ENCODE assay signal across 17 mouse cellular contexts in genomic region chr12:83947260-83947811, GRCm38 (mm10). TPM values are rescaled to one million over a fixed set of nuclear protein-coding genes. Genes with fewer than 3 reads are reported as not detected.
DNase-seq lines count a peak whose midpoint lies in the region; ATAC-seq and TF ChIP-seq lines count a peak whose summit lies in the region.
"Had no signal": no experiment of that assay in that cellular context is flagged by ENCODE, and none has a peak within 500 bp of the region (broad histone marks: within the 10 kb centered on the region; RNA-seq: fewer than 3 reads in every experiment).

No protein-coding gene starts in this region.

- no peak overlapping the region for H3K9ac ChIP-seq in heart, embryonic 13.5 days
- H3K9ac ChIP-seq in lung, embryonic 16.5 days (ENCODE audit: low read length) = no peak overlapping the region
- no peak overlapping the region for H3K9ac ChIP-seq in midbrain, postnatal 0 days (replicated peaks; ENCODE audit: low read length, poor library complexity, severe bottlenecking)
- H3K9ac ChIP-seq: embryonic facial prominence, embryonic 13.5 days; hindbrain, embryonic 12.5 days; midbrain, embryonic 13.5 days; neural tube, embryonic 13.5 days had no signal

- no peak for ATAC-seq in heart, embryonic 13.5 days (ENCODE audit: extremely low read depth, insufficient number of reproducible peaks, low FRiP score, low TSS enrichment)
- ATAC-seq in lung, embryonic 16.5 days (ENCODE audit: low read depth) = peak; percentile 24; the same call in 1 of the 2 replicates
- no peak for ATAC-seq in midbrain, postnatal 0 days (ENCODE audit: low FRiP score)
- ATAC-seq: CD4-positive, CD25-positive, alpha-beta regulatory T cell, adult 4 months; midbrain, embryonic 13.5 days had no signal

- peak; percentile 56 for DNase-seq in kidney, adult 9 months
- DNase-seq in kidney, postnatal 10 days = no peak
- no peak for DNase-seq in neural tube, embryonic 10.5 days (ENCODE audit: extremely low spot score, low spot score)
- DNase-seq in midbrain, postnatal 0 days (ENCODE audit: low spot score) = no peak
- no peak for DNase-seq in natural killer cell, adult 2 months (ENCODE audit: low spot score in 2 of 2)
- DNase-seq: cerebellum, postnatal 25 days; gastrocnemius, postnatal 25 days; spleen, adult 18-20 months had no signal

- no peak overlapping the region for H3K4me2 ChIP-seq in heart, embryonic 13.5 days
- H3K4me2 ChIP-seq in lung, embryonic 16.5 days (ENCODE audit: low read depth, low read length) = no peak overlapping the region
- H3K4me2 ChIP-seq in midbrain, postnatal 0 days (ENCODE audit: low read depth, low read length, poor library complexity, severe bottlenecking) = no peak overlapping the region
- H3K4me2 ChIP-seq: embryonic facial prominence, embryonic 13.5 days; hindbrain, embryonic 12.5 days; midbrain, embryonic 13.5 days; neural tube, embryonic 13.5 days had no signal

- H3K36me3 ChIP-seq in heart, embryonic 13.5 days = peaks cover 5% of the 10 kb centered on the region
- H3K36me3 ChIP-seq in lung, embryonic 16.5 days (ENCODE audit: control insufficient read depth, insufficient read depth, low read length) = no peaks in the 10 kb centered on the region
- H3K36me3 ChIP-seq in midbrain, postnatal 0 days (ENCODE audit: insufficient read depth, low read length) = no peaks in the 10 kb centered on the region

- TF ChIP-seq CTCF in bone marrow, adult 2 months (IDR thresholded peaks at IDR 0.05; ENCODE audit: control insufficient read depth, insufficient read depth, low read length) = no peak
- TF ChIP-seq CTCF in midbrain, postnatal 0 days (IDR thresholded peaks at IDR 0.05) = no peak

- no peak overlapping the region for H3K4me3 ChIP-seq in bone marrow, adult 2 months (replicated peaks; ENCODE audit: control insufficient read depth, low read depth, low read length)
- H3K4me3 ChIP-seq in heart, embryonic 13.5 days = no peak overlapping the region
- H3K4me3 ChIP-seq in lung, embryonic 16.5 days (ENCODE audit: low read length) = no peak overlapping the region
- no peak overlapping the region for H3K4me3 ChIP-seq in midbrain, postnatal 0 days (ENCODE audit: low read depth, low read length)
- H3K4me3 ChIP-seq: embryonic facial prominence, embryonic 13.5 days; hindbrain, embryonic 12.5 days; midbrain, embryonic 13.5 days; neural tube, embryonic 13.5 days had no signal

- no peaks in the 10 kb centered on the region for H3K9me3 ChIP-seq in heart, embryonic 13.5 days
- H3K9me3 ChIP-seq in lung, embryonic 16.5 days (ENCODE audit: control insufficient read depth, low read length) = 0 out of 2 replicates have a peak, but pooled peaks cover 5% of the 10 kb centered on the region
- H3K9me3 ChIP-seq in midbrain, postnatal 0 days (ENCODE audit: low read length) = no peaks in the 10 kb centered on the region
- H3K9me3 ChIP-seq: embryonic facial prominence, embryonic 13.5 days; hindbrain, embryonic 12.5 days; midbrain, embryonic 13.5 days; neural tube, embryonic 13.5 days had no signal

- 0 out of 2 replicates have a peak overlapping the region, but pooled peaks have one; percentile 0 for H3K27ac ChIP-seq in bone marrow, adult 2 months (ENCODE audit: control insufficient read depth, insufficient read depth, low read depth, low read length, poor library complexity)
- H3K27ac ChIP-seq in heart, embryonic 13.5 days (replicated peaks) = peak overlapping the region; percentile 67
- peak overlapping the region; percentile 57; the same call in 1 of the 2 replicates for H3K27ac ChIP-seq in lung, embryonic 16.5 days (ENCODE audit: low read length)
- no peak overlapping the region for H3K27ac ChIP-seq in midbrain, postnatal 0 days (ENCODE audit: low read depth, low read length)
- H3K27ac ChIP-seq: embryonic facial prominence, embryonic 13.5 days; hindbrain, embryonic 12.5 days; midbrain, embryonic 13.5 days; neural tube, embryonic 13.5 days had no signal

- H3K27me3 ChIP-seq in heart, embryonic 13.5 days (replicated peaks) = no peaks in the 10 kb centered on the region
- H3K27me3 ChIP-seq in lung, embryonic 16.5 days (ENCODE audit: control insufficient read depth, insufficient read depth, low read depth, low read length) = no peaks in the 10 kb centered on the region
- no peaks in the 10 kb centered on the region for H3K27me3 ChIP-seq in midbrain, postnatal 0 days (ENCODE audit: insufficient read depth, low read length)
- H3K27me3 ChIP-seq: embryonic facial prominence, embryonic 13.5 days; hindbrain, embryonic 12.5 days; midbrain, embryonic 13.5 days; neural tube, embryonic 13.5 days had no signal

- peaks cover 3% of the 10 kb centered on the region; the same call in 1 of the 2 replicates for H3K4me1 ChIP-seq in bone marrow, adult 2 months (ENCODE audit: control insufficient read depth, insufficient read depth, low read length)
- peaks cover 22% of the 10 kb centered on the region for H3K4me1 ChIP-seq in heart, embryonic 13.5 days
- H3K4me1 ChIP-seq in lung, embryonic 16.5 days (replicated peaks; ENCODE audit: control insufficient read depth, insufficient read depth, low read length) = peaks cover 11% of the 10 kb centered on the region
- peaks cover 9% of the 10 kb centered on the region for H3K4me1 ChIP-seq in midbrain, postnatal 0 days (ENCODE audit: insufficient read depth, low read length)

- WGBS in bone marrow, adult 2 months = 43% methylated on average over 8 of the region's 8 CpGs
- 64% methylated on average over 8 of the region's 8 CpGs for WGBS in heart, embryonic 13.5 days
- WGBS in lung, embryonic 16.5 days = 64% methylated on average over 8 of the region's 8 CpGs
- 89% methylated on average over 8 of the region's 8 CpGs for WGBS in midbrain, postnatal 0 days

- no peak for TF ChIP-seq POLR2A in bone marrow, adult 2 months (IDR thresholded peaks at IDR 0.05; ENCODE audit: borderline replicate concordance, control insufficient read depth, low read depth, low read length)

RNA-seq across cellular contexts. Expression of gene Riox1, which starts 3.1 kb away (rescaled TPM):
- polyA plus RNA-seq in bone marrow, adult 2 months (2011; ENCODE audit: insufficient read depth, insufficient read length, low replicate concordance, missing spikeins) = 7.0 and 15.2 TPM in 2 replicates
- polyA plus RNA-seq in heart, embryonic 13.5 days (2015; fragmentation: Nextera tagmentation; extraction: Ambion mirVana) = 8.3 and 8.7 TPM in 2 replicates
- 8.1 and 8.9 TPM in 2 replicates for polyA plus RNA-seq in lung, embryonic 16.5 days (2015; fragmentation: Nextera tagmentation; extraction: Ambion mirVana)
- 25.3 and 27.8 TPM in 2 replicates for total RNA-seq in midbrain, postnatal 0 days (2014; rRNA removed)
- polyA plus RNA-seq in midbrain, postnatal 0 days (2015; fragmentation: Nextera tagmentation; extraction: Ambion mirVana) = 10.4 and 12.6 TPM in 2 replicates

RNA-seq across cellular contexts. Expression of gene Numb, which starts 25.6 kb away (rescaled TPM):
- polyA plus RNA-seq in bone marrow, adult 2 months (2011; ENCODE audit: insufficient read depth, insufficient read length, low replicate concordance, missing spikeins) = 6.0 and 15.1 TPM in 2 replicates
- polyA plus RNA-seq in heart, embryonic 13.5 days (2015; fragmentation: Nextera tagmentation; extraction: Ambion mirVana) = 28.1 and 32.2 TPM in 2 replicates
- polyA plus RNA-seq in lung, embryonic 16.5 days (2015; fragmentation: Nextera tagmentation; extraction: Ambion mirVana) = 46.1 and 46.6 TPM in 2 replicates
- total RNA-seq in midbrain, postnatal 0 days (2014; rRNA removed) = 17.5 and 17.8 TPM in 2 replicates
- 9.0 TPM in 2 replicates for polyA plus RNA-seq in midbrain, postnatal 0 days (2015; fragmentation: Nextera tagmentation; extraction: Ambion mirVana)

RNA-seq across cellular contexts. Expression of gene Heatr4, which starts 37.3 kb away (rescaled TPM):
- not detected in 2 replicates for polyA plus RNA-seq in bone marrow, adult 2 months (2011; ENCODE audit: insufficient read depth, insufficient read length, low replicate concordance, missing spikeins)
- polyA plus RNA-seq in heart, embryonic 13.5 days (2015; fragmentation: Nextera tagmentation; extraction: Ambion mirVana) = not detected in 2 replicates
- not detected in 2 replicates for polyA plus RNA-seq in lung, embryonic 16.5 days (2015; fragmentation: Nextera tagmentation; extraction: Ambion mirVana)
- total RNA-seq in midbrain, postnatal 0 days (2014; rRNA removed) = 0.05 TPM in 1 of 2 replicates, not detected in the other
- polyA plus RNA-seq in midbrain, postnatal 0 days (2015; fragmentation: Nextera tagmentation; extraction: Ambion mirVana) = 0.10 TPM in 1 of 2 replicates, not detected in the other
- total RNA-seq: gastrocnemius, postnatal 25 days had no signal
- polyA plus RNA-seq: CD4-positive, CD25-positive, alpha-beta regulatory T cell, adult 4 months; embryonic facial prominence, embryonic 13.5 days; forebrain, embryonic 11.5 days; hindbrain, embryonic 12.5 days; midbrain, embryonic 13.5 days; neural tube, embryonic 13.5 days had no signal

RNA-seq across cellular contexts. Expression of gene Acot2, which starts 40.3 kb away (rescaled TPM):
- 1.2 and 3.5 TPM in 2 replicates for polyA plus RNA-seq in bone marrow, adult 2 months (2011; ENCODE audit: insufficient read depth, insufficient read length, low replicate concordance, missing spikeins)
- 55.7 and 61.2 TPM in 2 replicates for polyA plus RNA-seq in heart, embryonic 13.5 days (2015; fragmentation: Nextera tagmentation; extraction: Ambion mirVana)
- 40.9 and 43.6 TPM in 2 replicates for polyA plus RNA-seq in lung, embryonic 16.5 days (2015; fragmentation: Nextera tagmentation; extraction: Ambion mirVana)
- 16.7 and 20.7 TPM in 2 replicates for total RNA-seq in midbrain, postnatal 0 days (2014; rRNA removed)
- 22.1 and 26.0 TPM in 2 replicates for polyA plus RNA-seq in midbrain, postnatal 0 days (2015; fragmentation: Nextera tagmentation; extraction: Ambion mirVana)
